Mouse (Mus musculus) adrenal gland, postnatal 14 days (tissue): ENCODE measurements around the gene Marveld2. TPM values are rescaled to one million over a fixed set of nuclear protein-coding genes. Genes with fewer than 3 reads are reported as not detected.

Experiments
- total RNA-seq: library from RNA; stranded (reverse); gene quantifications from 2 replicates; pipeline ENCODE4 v1.2.3, GENCODE M21; 2021

Gene Marveld2
- total RNA-seq, 1 experiment from 2014 or later = 0.89 TPM

Other genes starting within 250 kb of the Marveld2 start
- 0.07 and 0.26 TPM in 2 replicates for gene Naip1, start 164.1 kb downstream of the Marveld2 start, total RNA-seq
- 29.1 and 31.8 TPM in 2 replicates for gene Gtf2h2, start 124.4 kb downstream of the Marveld2 start, total RNA-seq
- 4.4 and 6.7 TPM in 2 replicates for gene Ocln, start 64.3 kb downstream of the Marveld2 start, total RNA-seq
- 73.1 and 80.9 TPM in 2 replicates for gene Ak6, start 34.0 kb upstream of the Marveld2 start, total RNA-seq
- gene Rad17, start 34.1 kb upstream of the Marveld2 start, total RNA-seq = 20.8 and 22.0 TPM in 2 replicates
- gene Taf9, start 34.6 kb upstream of the Marveld2 start, total RNA-seq = 7.8 and 14.5 TPM in 2 replicates
- gene Ccdc125, start 52.7 kb upstream of the Marveld2 start, total RNA-seq = 2.1 and 3.0 TPM in 2 replicates
- gene Cdk7, start 114.0 kb upstream of the Marveld2 start, total RNA-seq = 40.9 and 42.0 TPM in 2 replicates
- gene Mrps36, start 127.7 kb upstream of the Marveld2 start, total RNA-seq = 265 and 269 TPM in 2 replicates
- gene Cenph, start 158.9 kb upstream of the Marveld2 start, total RNA-seq = 3.0 and 3.6 TPM in 2 replicates
- gene Ccnb1, start 169.6 kb upstream of the Marveld2 start, total RNA-seq = 18.7 and 22.8 TPM in 2 replicates
- gene Slc30a5, start 216.5 kb upstream of the Marveld2 start, total RNA-seq = 45.4 and 48.1 TPM in 2 replicates